Mouse (Mus musculus): ENCODE results near the gene Oard1.
A peak's percentile ranks its signal among the peaks of the same experiment; 100 is the strongest.

Gene Oard1

GRCm38 (mm10) chr17:48408526-48409291, 1.1 kb upstream of the Oard1 start:
- DNase-seq (ENCODE audit: low spot score): peak; percentile 63

- no peak for DNase-seq (ENCODE audit: low spot score)
Observed at GRCm38 (mm10) chr17:48410299-48410785, 528 bp downstream of the Oard1 start.

- no peak for DNase-seq (ENCODE audit: low spot score)
Observed at GRCm38 (mm10) chr17:48411241-48411640, 1.4 kb downstream of the Oard1 start.

- no peak for DNase-seq (ENCODE audit: low spot score)
Observed at GRCm38 (mm10) chr17:48416011-48416410, 6.2 kb downstream of the Oard1 start.

- DNase-seq (ENCODE audit: low spot score): peak; percentile 41
Observed at GRCm38 (mm10) chr17:48416425-48417195, 6.8 kb downstream of the Oard1 start.

GRCm38 (mm10) chr17:48417521-48417920, 7.7 kb downstream of the Oard1 start:
- no peak for DNase-seq (ENCODE audit: low spot score)

GRCm38 (mm10) chr17:48418174-48418573, 8.4 kb downstream of the Oard1 start:
- DNase-seq (ENCODE audit: low spot score): no peak

- no peak for DNase-seq (ENCODE audit: low spot score)
Observed at GRCm38 (mm10) chr17:48418781-48419180, 9.0 kb downstream of the Oard1 start.

GRCm38 (mm10) chr17:48419571-48419970, 9.8 kb downstream of the Oard1 start:
- no peak for DNase-seq (ENCODE audit: low spot score)

GRCm38 (mm10) chr17:48424237-48424636, 14.4 kb downstream of the Oard1 start:
- DNase-seq (ENCODE audit: low spot score): no peak

- no peak for DNase-seq (ENCODE audit: low spot score)
Observed at GRCm38 (mm10) chr17:48425823-48426612, 16.2 kb downstream of the Oard1 start.

GRCm38 (mm10) chr17:48426991-48427750, 17.4 kb downstream of the Oard1 start:
- no peak for DNase-seq (ENCODE audit: low spot score)

- no peak for DNase-seq (ENCODE audit: low spot score)
Observed at GRCm38 (mm10) chr17:48427852-48428530, 18.2 kb downstream of the Oard1 start.

GRCm38 (mm10) chr17:48430394-48430793, 20.6 kb downstream of the Oard1 start:
- no peak for DNase-seq (ENCODE audit: low spot score)

- no peak for DNase-seq (ENCODE audit: low spot score)
Observed at GRCm38 (mm10) chr17:48431054-48431453, 21.2 kb downstream of the Oard1 start.

GRCm38 (mm10) chr17:48432158-48432980, 22.6 kb downstream of the Oard1 start, which contains the start of gene Apobec2:
TSS of gene Apobec2 (minus strand) at chr17:48432930.
- DNase-seq (ENCODE audit: low spot score): no peak

GRCm38 (mm10) chr17:48433006-48433655, 23.3 kb downstream of the Oard1 start:
- DNase-seq (ENCODE audit: low spot score): no peak

- DNase-seq (ENCODE audit: low spot score): no peak
Observed at GRCm38 (mm10) chr17:48433689-48434330, 24.0 kb downstream of the Oard1 start.

GRCm38 (mm10) chr17:48434479-48434878, 24.7 kb downstream of the Oard1 start:
- DNase-seq (ENCODE audit: low spot score): no peak
